Mouse (Mus musculus): ENCODE results near the gene Zfp467.

DNA sequence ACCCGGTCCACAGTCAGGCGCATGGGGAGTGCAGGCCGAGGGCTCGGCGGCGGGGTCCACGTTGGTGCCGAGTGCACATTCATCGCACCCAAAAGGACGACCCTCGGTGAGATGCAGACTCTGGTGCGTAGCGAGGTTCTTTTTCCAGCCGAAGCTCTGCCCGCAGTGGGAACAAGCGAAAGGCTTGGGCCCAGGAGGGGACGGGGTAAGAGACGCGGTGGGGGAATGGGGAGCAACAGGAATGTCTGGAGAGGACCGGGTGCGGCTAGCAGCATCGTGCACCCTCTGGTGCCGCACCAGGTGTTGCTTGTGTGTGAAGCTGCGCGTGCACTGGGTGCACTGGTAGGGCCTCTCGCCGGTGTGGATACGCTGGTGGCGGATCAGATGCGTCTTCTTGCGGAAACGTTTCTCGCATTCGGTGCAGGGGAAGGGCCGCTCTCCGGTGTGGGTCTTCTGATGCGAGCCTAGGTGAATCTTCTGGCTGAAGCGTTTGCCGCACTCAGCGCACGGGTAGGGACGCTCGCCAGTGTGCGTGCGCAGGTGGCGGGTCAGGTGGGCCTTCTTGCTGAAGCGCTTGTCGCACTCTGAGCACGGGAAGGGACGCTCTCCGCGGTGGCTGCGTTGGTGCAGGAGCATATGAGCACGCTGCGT is 7.0 kb downstream of the Zfp467 start:
- TF ChIP-seq CTCF (IDR thresholded peaks at IDR 0.05; ENCODE audit: insufficient read depth, low read length) (no peak), POLR2A (IDR thresholded peaks at IDR 0.05; ENCODE audit: borderline replicate concordance, extremely low read depth, low read depth, low read length) (no peak)
